Mouse (Mus musculus) layer of hippocampus, postnatal 36 days (tissue): ENCODE measurements around the gene Actr3b. TPM values are rescaled to one million over a fixed set of nuclear protein-coding genes. Genes with fewer than 3 reads are reported as not detected.
"Not testable (repeated sequence)": the region's sequence is repeated elsewhere in the genome, so short reads cannot be mapped to it uniquely, and the experiment has no call there.

Experiments used
- DNase-seq, 2 experiments: peaks; one replicate each; pipeline ENCODE4 v3.0.0; 2022
- total RNA-seq, 2 experiments: library from RNA; stranded (reverse); gene quantifications; 2 replicates each; pipeline ENCODE4 v1.2.3; 2021

Actr3b gene
- total RNA-seq, 2 experiments from 2014 or later = 133 to 143 TPM

DNA sequence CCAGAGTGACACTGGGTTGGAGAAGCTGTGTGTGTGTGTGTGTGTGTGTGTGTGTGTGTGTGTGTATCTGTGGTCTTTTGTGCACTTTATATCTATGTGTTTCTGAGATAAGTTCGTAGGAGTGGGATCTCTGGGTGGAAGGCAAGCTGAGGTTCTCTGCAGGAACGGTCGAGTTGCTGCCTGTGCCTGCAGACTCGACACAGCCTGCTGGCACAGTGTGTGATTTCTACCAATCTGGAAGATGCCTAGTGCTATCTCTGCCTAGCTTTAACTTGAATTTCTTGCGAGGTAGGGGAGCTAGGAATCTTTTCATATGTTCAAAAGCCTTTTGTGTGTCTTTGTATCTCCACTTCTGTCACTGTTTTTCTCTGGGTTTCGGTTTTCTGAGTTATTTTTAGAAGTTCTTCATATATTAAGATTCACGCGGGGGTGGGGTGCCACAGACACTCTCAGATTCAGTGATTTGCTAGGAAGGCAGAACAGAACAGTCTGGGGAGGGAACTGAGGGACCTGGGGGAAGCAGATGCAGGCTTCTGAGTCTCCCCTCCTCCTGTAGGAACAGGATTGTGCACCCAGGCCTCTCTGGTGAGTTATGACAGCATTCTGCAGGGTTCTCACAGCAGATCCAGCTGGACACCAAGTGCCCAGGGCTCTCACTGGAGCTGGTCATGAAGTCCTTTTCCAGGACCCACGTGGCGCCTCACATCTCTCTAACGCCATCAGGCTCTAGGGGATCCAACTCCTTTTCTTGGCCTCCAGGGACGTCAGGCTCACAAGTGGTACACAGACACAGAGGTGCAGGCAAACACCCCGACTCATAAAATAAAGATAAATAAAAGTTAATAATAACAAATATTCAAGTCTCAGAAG lies 14.4 kb downstream of the Actr3b start:
- peak in 1 of 2 experiments; percentile 38 for DNase-seq

DNA sequence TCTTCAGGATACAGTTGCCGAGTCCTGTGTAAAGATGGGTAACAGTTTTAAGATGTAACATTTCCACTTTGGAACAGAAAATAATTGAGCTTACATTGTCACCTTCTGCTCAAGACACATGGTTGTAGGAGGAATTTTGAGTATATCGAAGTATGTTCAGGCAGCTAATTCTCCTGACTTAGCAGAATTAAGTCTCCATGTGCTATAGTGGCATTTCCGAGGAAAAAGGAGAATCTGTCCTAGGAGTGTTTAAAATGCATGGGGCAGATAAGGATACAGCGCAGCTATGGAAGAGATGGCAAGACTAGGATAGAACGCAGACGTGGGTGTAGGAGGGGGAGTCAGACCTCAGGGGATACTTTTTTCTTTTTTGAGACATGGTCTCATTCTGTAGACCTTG lies 31.8 kb downstream of the Actr3b start:
- no peak for DNase-seq

DNA sequence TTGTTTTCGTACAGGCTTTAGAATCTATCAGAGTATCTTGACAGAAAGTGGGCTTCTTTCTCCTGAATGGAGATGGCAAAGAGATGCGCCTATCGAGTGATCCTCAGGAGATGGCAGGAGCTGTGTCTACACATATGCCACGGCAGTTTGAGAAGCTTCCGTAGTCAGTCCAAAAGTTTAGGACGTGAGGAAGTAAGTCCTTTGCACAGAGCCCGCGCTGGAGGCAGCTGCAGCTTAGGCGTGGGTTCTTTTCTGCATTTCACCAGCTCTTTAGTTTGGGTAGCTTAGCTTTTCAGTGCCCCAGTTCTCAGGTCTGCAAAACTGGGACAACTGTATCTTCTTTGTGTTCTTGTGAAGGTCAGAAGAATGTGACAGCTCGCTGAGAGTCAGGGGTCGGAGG lies 38.0 kb downstream of the Actr3b start:
- no peak for DNase-seq

DNA sequence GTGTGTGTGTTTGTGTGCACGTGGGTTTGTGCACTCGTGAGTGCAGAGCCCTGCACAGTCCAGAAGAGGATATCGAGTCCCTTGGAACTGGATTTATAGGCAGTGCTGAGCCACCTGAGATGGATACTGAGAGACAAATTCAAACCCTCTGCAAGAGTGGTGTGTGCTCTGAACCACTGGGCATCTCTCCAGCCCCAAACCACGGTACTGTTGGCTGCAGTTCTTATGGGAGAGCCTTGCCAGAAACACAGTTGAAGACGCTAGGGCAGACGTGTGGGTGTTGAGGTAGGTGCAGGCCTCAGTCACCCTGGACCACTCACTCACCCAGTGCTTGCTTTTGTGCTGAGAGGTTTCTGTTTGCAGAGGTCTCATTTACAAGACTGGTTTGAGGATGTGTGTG lies 41.1 kb downstream of the Actr3b start:
- peak in 1 of 2 experiments; percentile 36 for DNase-seq

DNA sequence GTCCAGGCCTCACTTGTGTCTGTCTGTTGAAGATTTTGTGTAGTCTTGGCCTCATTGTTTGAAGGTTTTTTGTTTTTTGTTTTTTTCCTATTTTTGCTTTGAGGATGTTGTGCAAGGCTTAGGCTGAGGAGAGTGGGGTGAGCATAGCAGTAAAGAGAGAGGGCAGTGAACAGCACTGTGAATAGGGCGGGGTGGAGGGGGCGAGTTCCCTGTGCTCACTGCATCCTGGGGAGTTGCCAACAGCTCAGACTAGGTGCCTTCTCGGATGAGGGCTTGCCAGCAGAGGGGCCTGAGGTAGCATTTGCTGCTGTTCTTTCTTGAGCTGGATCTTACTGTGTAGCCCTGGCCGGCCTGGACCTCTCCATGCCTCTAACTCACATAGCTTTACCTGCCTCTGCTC lies 41.9 kb downstream of the Actr3b start:
- DNase-seq = no peak

DNA sequence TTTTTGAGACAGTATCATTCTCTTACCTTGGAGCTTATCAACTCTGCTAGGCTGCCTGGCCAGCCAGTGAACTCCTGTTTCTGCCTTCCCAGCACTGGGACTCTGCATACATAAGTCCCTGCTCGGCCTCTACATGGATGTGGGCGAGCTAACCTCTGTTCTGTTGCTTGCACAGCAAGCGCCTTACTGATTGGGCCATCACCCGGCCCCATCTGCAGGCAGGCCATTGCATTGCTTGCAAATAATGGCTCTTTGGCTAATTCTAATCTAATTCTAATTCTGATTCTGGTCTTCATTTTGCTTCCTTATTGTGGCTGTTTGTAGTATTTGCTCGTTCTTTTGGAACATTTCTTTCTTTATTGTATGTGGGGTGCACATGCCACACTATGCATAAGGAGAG lies 44.8 kb downstream of the Actr3b start:
- no peak for DNase-seq

DNA sequence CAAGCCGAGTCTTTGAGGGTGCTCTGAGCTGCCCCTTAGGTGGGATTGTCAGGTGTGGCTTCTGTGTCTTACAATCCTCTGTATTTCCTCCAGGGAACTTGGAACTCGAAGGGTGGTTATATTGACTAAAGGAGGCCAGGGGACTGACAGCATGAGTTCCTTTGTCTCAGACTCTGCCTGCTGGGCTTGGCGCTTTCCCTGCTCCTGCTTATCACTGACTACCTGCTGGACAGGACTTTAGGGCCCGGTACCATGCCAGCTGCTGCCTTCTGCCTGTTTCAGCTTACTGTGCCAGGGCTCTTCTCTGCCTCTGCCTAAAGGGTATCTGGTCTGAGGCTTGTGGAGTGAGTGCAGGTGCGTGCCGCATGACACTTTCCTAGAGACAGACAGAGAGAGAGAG lies 53.1 kb downstream of the Actr3b start:
- no peak for DNase-seq

DNA sequence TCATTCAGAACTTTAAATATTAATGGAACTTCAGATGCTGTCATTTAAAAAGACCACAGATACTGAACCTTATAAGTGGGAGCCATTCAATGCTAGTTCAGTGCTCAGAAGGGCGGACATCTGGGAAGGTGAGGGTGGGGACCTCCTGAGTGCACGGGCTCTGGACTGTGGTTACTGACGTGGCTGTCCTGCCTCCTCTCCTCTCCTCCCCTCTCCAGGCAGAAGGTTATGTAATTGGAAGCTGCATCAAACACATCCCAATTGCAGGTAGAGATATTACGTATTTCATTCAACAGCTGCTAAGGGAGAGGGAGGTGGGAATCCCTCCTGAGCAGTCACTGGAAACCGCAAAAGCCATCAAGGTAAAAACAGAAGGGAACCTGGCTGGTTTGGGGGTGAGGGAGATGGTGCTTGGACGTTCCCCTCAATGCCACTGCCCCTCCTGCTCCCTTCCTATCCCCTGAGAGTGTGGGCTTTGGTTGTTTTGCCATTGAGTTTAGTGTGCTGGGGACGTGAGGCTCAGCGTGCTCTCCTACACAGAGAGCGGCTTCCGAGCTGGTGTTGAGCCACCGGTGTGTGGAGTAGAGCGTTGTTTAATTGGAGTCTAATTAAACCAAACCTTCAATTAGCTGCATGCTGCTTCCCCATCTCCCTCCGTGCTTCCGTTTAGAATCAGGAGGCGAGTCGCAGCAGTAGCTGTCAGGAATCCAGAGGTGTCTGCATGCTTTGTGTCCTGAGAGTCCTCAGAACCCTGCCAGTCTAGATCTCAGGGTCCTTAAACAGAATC lies 69.7 kb downstream of the Actr3b start:
- DNase-seq = no peak

DNA sequence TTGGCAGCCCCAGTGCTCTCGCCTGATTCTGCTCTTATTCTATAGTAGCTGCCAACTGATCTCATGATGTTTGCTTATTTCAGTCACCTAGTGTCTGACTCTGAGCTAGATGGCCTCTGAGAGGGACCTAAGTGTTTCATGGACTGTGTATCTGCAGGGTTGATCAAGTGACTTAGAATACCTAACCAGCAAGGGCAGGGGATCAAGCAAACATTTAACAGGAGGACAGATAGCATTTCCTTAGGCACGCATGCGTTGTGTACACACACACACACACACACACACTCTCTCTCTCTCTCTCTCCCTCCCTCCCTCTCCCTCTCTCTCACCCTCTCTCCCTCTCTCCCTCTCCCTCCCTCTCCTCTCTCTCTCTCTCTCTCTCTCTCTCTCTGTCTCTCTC lies 71.0 kb downstream of the Actr3b start:
- DNase-seq = no peak

DNA sequence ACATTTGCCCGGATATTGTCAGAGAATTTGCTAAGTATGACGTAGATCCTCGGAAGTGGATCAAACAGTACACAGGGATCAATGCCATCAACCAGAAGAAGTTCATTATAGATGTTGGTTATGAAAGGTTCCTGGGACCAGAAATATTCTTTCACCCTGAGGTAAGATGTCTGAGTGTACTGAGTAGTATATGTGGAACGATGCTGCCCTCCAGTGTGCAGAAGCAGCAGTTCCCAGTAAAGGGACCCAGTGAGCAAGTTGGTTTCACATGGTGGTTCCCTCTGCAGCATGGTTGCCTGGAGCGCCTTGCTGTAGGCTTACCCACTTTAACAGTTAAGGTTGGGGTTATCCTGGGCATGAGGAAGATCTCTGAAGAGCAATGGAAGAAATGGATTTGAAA lies 71.8 kb downstream of the Actr3b start:
- peak in 1 of 2 experiments; percentile 42 for DNase-seq

DNA sequence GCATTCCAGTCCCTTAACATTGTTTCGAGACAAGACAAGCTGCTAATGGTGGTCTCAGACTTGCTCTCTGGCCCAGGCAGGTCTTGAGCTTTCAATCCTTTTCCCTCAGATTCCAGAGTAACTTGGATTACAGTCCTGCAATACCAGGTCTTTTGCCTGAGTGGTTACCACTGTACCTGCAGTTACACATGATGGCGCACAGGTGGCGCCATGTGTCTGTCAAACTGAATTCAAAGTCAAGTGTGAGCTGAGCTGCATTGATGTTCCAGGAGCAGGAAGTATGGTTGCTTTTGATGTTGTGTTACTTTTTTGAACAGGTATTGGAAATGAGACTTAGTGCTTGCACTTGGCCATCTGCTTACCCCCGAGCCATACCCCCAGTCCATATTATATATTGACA lies 79.6 kb downstream of the Actr3b start:
- no peak for DNase-seq

DNA sequence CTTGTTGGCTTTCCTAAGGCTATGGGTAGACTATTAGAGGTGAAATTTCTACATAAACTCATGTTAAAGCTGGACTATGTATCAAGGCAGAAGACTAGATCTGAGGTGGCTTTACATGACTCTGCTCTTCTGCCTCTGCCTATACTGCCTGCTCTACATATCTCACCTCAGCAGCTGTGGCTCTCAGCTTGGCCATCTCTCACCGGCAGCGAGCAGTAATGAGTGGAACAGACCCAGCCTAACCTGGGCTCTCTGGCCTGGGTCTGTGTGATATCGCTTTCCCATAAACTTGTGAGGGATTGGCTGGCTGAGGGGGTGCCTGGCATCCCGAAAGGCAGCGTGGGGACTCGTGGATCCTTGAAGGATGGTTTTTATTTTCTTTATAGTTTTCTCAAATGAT lies 86.8 kb downstream of the Actr3b start:
- DNase-seq = no peak

DNA sequence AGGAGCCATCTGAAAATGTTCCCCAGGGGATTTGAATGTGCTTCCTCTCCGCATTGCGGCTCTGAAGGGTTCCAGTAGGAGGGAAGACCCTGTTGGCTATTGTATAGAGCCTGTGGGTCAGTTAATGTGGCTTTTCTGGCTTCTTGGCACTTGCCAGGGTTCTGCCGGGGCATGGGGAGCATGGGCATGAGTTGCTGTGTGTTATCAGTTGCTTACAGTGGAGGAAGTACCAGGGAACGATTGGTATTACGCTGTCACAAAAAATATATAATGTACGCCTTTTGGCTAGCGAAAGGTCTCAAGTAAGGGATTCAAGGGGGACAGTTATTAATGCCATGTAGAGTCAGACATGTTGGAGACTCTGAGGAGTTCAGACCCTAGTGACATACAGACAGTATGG lies 87.4 kb downstream of the Actr3b start:
- no peak for DNase-seq

DNA sequence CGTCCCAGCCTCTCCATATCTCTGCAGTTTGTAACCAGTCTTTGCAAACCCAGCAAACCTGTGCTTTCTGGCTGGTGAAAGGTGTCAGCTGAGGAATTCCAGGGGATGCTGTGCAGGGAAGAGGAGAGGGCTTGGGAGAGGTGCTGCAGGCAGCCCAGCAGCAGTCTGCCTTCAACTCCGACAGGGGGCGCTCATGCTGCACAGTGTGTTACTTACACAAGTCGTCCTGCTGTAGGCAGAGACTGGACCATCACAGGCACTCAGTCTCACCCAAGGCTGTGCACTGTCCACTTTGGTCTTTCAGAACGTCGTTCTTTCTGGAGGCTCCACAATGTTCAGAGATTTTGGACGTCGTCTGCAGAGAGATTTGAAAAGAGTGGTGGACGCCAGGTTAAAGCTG lies 88.3 kb downstream of the Actr3b start:
- DNase-seq = peak in 1 of 2 experiments; percentile 56

DNA sequence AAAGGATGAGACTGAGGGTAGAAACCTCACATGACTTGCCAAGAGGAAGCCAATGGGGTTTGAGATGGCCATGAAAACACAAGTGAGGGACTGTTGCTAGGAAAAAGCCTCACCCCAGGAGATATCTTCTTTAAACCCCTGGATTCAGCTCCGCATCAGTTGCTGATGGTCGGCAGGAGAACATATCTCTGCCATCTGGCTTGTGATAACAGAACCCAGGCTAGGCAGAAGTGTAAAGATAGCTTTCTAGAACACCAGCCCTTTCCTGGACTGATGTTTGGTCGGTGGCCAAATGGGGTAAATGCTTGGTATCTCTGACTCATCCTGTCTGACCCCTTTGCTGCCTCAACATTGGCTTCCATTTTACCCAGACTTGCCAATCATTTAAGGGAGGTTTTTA lies 106.4 kb downstream of the Actr3b start:
- no peak for DNase-seq

DNA sequence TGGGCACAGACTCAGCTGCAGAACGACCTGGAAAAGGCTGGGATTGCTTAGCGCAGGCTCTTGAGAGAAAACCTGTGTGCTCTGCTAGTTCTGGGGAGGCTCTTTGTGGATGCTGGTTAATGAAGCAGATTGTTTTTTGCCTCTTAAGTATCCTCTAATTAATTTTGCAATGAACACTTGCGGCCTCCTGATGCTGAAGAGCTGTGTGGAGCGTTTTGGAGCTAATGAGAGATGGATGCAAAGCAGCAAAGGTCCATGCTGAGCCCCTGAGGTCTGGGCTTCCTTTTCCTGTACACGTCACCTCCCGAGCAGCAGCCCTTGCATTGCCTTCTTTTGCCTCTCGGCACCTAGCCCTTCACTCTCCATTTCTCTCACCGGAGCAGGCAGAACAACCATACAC lies 110.1 kb downstream of the Actr3b start:
- no peak for DNase-seq

DNA sequence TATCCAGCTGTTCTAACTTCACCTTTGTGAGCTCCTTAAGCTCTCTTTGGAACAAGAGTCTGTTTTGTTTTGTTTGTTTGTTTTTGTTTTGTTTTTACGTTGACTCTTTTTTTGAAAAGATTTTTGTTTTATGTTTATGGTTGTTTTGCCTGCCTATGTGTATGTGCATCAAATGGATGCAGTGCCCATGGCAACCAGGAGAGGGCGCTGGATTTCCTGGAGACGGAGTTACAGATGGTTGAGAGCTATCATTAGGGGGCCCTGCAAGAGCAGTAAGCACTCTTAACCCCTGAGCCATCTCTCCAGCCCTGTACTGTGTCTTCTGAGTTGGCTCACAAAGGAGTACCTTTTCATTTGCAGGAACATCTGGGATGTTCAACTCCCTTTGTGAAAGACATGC lies 110.8 kb downstream of the Actr3b start:
- no peak for DNase-seq

DNA sequence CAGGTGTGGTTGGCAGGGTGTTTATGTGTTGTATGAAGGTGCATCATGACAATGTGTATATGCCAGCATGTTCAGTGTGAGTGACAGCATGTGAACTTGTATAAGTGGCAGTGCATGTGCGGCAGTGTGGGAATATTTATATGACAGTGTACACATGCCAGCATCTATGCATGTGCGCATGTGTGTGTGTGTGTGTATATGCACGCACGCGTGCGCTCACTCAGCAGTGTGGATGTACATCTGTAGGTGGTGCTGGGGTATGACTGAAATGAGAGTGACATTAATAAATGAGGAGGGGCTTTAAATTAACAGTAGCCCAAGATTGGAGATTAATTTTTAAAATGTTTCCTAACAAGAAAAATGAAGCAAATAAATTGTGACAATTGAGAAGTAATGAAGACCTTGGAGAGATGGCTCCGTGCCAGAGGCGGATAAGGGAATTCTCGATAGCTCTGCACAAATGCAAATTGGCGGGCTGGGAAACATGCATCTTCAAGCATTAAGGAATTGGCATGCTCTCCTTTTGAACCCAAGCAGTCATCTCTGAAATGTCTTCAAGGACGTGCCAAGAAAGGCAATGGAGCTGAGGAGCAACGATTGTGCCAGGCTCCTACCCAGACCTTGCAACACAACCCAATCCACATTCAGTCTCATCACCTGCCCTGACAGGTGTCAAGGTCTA lies 111.7 kb downstream of the Actr3b start:
- DNase-seq = no peak

DNA sequence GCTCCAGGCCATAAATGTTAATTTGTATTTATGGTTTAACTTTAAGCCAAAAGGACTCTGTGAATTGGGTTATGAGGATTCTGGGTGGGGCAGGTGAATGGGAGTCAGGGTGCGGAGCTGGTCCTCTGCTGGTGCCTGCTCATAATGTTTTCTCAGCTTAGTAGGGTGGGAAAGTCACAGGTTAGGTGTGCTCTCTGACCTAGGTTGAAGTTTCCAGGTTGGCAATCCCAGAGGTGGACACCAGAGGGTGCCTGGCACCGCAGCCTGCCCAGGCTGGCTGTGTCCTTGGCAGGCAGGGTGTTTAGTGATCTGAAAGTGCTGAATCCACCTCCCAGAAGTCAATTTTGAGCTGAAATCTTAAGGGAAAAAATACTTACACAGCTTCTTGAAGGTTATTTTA lies 113.2 kb downstream of the Actr3b start:
- no peak for DNase-seq

DNA sequence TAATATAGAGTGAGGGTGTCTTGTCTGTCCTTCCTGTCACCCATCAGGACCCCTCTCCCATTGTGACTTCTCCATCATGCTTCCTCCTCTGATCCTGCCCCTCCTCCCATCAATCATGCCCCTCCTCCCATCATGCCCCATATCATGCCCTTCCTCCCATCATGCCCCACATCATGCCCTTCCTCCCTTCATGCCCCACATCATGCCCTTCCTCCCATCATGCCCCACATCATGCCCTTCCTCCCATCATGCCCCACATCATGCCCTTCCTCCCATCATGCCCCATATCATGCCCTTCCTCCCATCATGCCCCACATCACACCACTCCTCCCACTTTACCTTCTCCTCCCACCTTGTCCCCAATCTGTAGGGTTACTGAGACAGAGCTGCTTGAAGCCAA lies 116.1 kb downstream of the Actr3b start:
- DNase-seq = not testable (repeated sequence)

DNA sequence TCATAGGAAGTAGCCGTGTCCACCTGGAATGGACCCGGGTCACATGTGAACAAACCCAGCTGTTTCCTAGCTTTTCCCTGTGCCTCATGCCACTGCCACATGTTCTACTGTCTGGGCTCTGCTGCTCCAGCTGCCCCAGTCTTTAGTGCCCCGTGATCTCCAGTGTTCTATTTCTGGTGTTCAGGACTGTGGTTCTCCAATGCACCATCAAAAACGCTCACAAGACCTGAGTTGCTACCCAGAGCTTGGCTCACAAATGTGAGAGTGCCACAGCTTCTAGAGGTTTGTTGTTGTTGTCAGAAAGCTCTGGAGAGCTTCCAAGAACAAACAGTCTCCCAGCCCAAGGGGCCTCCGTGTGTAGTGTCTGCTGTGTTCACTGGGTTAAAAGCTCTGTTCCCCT lies 117.5 kb downstream of the Actr3b start:
- DNase-seq = no peak

DNA sequence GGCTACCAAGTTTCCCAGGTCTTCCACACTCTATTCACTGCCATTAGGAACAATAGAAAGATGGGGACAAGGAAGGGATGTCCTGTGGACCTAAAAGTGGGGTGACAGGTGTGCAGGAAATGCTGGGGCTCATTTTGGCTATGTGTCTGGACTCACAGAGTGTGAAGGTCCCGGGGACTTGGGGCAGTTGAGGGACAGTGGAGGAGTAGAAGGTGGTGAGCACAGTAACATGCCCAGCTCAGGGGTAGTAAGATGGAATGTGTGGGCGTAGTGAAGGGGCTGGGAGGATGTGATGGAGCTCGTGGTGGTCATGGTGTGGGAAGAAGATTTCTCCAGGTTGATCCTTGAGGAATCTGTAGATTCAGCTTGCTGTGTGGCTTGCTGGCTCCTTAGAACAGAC lies 118.2 kb downstream of the Actr3b start:
- no peak for DNase-seq

DNA sequence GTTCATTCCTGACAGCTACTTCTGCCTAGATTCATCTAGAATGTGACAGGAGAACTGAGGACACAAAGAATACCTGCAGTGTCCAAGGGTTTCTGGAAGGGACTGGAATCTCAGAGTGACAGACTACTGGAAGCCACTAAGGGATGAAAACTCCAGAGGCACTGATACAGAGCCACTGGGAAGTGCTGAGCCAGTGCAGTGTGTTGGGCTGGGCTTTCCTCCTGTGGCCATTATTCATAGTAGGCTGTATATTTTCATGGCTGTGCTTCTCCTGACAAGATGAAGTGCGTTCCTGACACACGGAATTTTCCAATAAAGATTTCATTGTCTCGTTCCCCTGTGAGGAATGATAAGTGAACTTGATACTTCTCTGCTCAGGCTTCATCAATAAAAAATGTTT lies 126.9 kb downstream of the Actr3b start:
- DNase-seq = no peak
